Mouse (Mus musculus) hindbrain, embryonic 12.5 days (tissue): ENCODE data around the gene Batf2. TPM values are rescaled to one million over a fixed set of nuclear protein-coding genes. Genes with fewer than 3 reads are reported as not detected.

ENCODE experiments used
- ATAC-seq: fragments of 200-750 bp; cut with Nextera tagmentation; 2 replicates; pipeline ENCODE4 v1.8.0; 2017; ENCODE audit warnings: moderate TSS enrichment; ENCODE audit not compliant: low FRiP score
- H3K27ac ChIP-seq: fragments of 300-500 bp; sonication (generic); 2 replicates; pipeline ENCODE4 v1.5.1; 2016; ENCODE audit warnings: mild to moderate bottlenecking
- H3K27me3 ChIP-seq: fragments of 300-500 bp; sonication (generic); 2 replicates; pipeline ENCODE4 v1.6.1; 2016; ENCODE audit warnings: mild to moderate bottlenecking
- H3K36me3 ChIP-seq: fragments of 300-500 bp; sonication (generic); 2 replicates; pipeline ENCODE4 v1.6.1; 2016; ENCODE audit warnings: mild to moderate bottlenecking
- H3K4me1 ChIP-seq: fragments of 300-500 bp; sonication (generic); 2 replicates; pipeline ENCODE4 v1.6.1; 2016
- H3K4me2 ChIP-seq: fragments of 300-500 bp; sonication (generic); replicated peaks from 2 replicates; pipeline ENCODE4 v1.6.1; 2016; ENCODE audit warnings: mild to moderate bottlenecking
- H3K4me3 ChIP-seq: fragments of 300-500 bp; sonication (generic); 2 replicates; pipeline ENCODE4 v1.5.1; 2016; ENCODE audit warnings: mild to moderate bottlenecking
- H3K9ac ChIP-seq: fragments of 300-500 bp; sonication (generic); 2 replicates; pipeline ENCODE4 v1.6.1; 2016; ENCODE audit warnings: mild to moderate bottlenecking, moderate library complexity
- H3K9me3 ChIP-seq: fragments of 300-500 bp; sonication (generic); replicated peaks from 2 replicates; pipeline ENCODE4 v1.6.1; 2016; ENCODE audit warnings: mild to moderate bottlenecking
- WGBS: fragments of 180-500 bp; shearing (Covaris S2); methylation state at CpG from one replicate; pipeline ENCODE4 v1.1.7; 2016; 5-methylcytosine and 5-hydroxymethylcytosine counted together
- polyA plus RNA-seq: library from polyadenylated mRNA; unstranded; fragments of >200 nt; fragmentation: Nextera tagmentation; extraction: Ambion mirVana; gene quantifications from 2 replicates; pipeline ENCODE4 v1.2.1, GENCODE M21; 2016

Batf2 gene
- polyA plus RNA-seq, 1 experiment from 2014 or later: 0.22 TPM

GRCm38 (mm10) chr19:6182534-6182933 is 41.8 kb downstream of the Batf2 start:
- Histone ChIP-seq H3K4me2 (no peak overlapping the region), H3K27me3 (no peaks in the 10 kb centered on the region), H3K4me3 (no peak overlapping the region), H3K4me1 (no peaks in the 10 kb centered on the region), H3K27ac (no peak overlapping the region), H3K36me3 (no peaks in the 10 kb centered on the region), H3K9me3 (no peaks in the 10 kb centered on the region), H3K9ac (no peak overlapping the region)
- WGBS: 30% methylated on average over 3 of the region's 3 CpGs
- ATAC-seq: no peak

GRCm38 (mm10) chr19:6184131-6184530 is 43.3 kb downstream of the Batf2 start, which contains the start of gene Majin:
Gene Majin (plus strand): TSS chr19:6184388.
- Histone ChIP-seq H3K4me1 (no peaks in the 10 kb centered on the region), H3K9ac (no peak within 1 kb of the TSS), H3K4me3 (no peak within 1 kb of the TSS), H3K27ac (no peak within 1 kb of the TSS), H3K4me2 (no peak within 1 kb of the TSS), H3K27me3 (no peaks in the 10 kb centered on the region), H3K9me3 (no peaks in the 10 kb centered on the region), H3K36me3 (no peaks in the 10 kb centered on the region)
- 83% methylated on average over 23 of the region's 23 CpGs for WGBS
- no peak for ATAC-seq

- H3K27me3 ChIP-seq: no peaks in the 10 kb centered on the region
- no peaks in the 10 kb centered on the region for H3K9me3 ChIP-seq
- no peak overlapping the region for H3K27ac ChIP-seq
- WGBS: 79% methylated on average over 2 of the region's 2 CpGs
- no peak overlapping the region for H3K9ac ChIP-seq
- ATAC-seq: no peak
- H3K36me3 ChIP-seq: no peaks in the 10 kb centered on the region
- H3K4me1 ChIP-seq: no peaks in the 10 kb centered on the region
- no peak overlapping the region for H3K4me3 ChIP-seq
- H3K4me2 ChIP-seq: no peak overlapping the region
These were observed 63.5 kb downstream of the Batf2 start for GRCm38 (mm10) chr19:6204265-6204664.

GRCm38 (mm10) chr19:6206716-6207115 is 65.9 kb downstream of the Batf2 start:
- Histone ChIP-seq H3K4me2 (no peak overlapping the region), H3K36me3 (no peaks in the 10 kb centered on the region), H3K9me3 (no peaks in the 10 kb centered on the region), H3K4me3 (no peak overlapping the region), H3K9ac (no peak overlapping the region), H3K27ac (no peak overlapping the region), H3K4me1 (no peaks in the 10 kb centered on the region), H3K27me3 (no peaks in the 10 kb centered on the region)
- no peak for ATAC-seq
- 73% methylated on average over 5 of the region's 5 CpGs for WGBS

- H3K9me3 ChIP-seq: no peaks in the 10 kb centered on the region
- H3K9ac ChIP-seq: no peak overlapping the region
- H3K36me3 ChIP-seq: no peaks in the 10 kb centered on the region
- WGBS: 78% methylated on average over 6 of the region's 6 CpGs
- no peaks in the 10 kb centered on the region for H3K27me3 ChIP-seq
- H3K4me3 ChIP-seq: no peak overlapping the region
- no peak overlapping the region for H3K4me2 ChIP-seq
- H3K27ac ChIP-seq: no peak overlapping the region
- no peaks in the 10 kb centered on the region for H3K4me1 ChIP-seq
- no peak for ATAC-seq
These were observed 75.4 kb downstream of the Batf2 start for GRCm38 (mm10) chr19:6216046-6216705.

GRCm38 (mm10) chr19:6218606-6219005 is 77.8 kb downstream of the Batf2 start:
- no peak overlapping the region for H3K4me2 ChIP-seq
- H3K9ac ChIP-seq: no peak overlapping the region
- ATAC-seq: no peak
- 67% methylated on average over 6 of the region's 6 CpGs for WGBS
- H3K4me1 ChIP-seq: no peaks in the 10 kb centered on the region
- no peaks in the 10 kb centered on the region for H3K27me3 ChIP-seq
- no peak overlapping the region for H3K4me3 ChIP-seq
- no peaks in the 10 kb centered on the region for H3K9me3 ChIP-seq
- H3K27ac ChIP-seq: no peak overlapping the region
- no peaks in the 10 kb centered on the region for H3K36me3 ChIP-seq

Other genes starting within 250 kb of the Batf2 start
- gene Tigd3, start 246.8 kb upstream of the Batf2 start, polyA plus RNA-seq: 11.0 and 11.3 TPM in 2 replicates
- gene Dpf2, start 228.0 kb upstream of the Batf2 start, polyA plus RNA-seq: 161 and 177 TPM in 2 replicates
- 5.1 and 6.1 TPM in 2 replicates for gene Cdc42ep2, start 216.2 kb upstream of the Batf2 start, polyA plus RNA-seq
- 47.4 and 49.2 TPM in 2 replicates for gene Pola2, start 176.8 kb upstream of the Batf2 start, polyA plus RNA-seq
- gene Slc22a20, start 154.8 kb upstream of the Batf2 start, polyA plus RNA-seq: not detected in 2 replicates
- 5.5 and 7.7 TPM in 2 replicates for gene Capn1, start 125.1 kb upstream of the Batf2 start, polyA plus RNA-seq
- gene Syvn1, start 94.4 kb upstream of the Batf2 start, polyA plus RNA-seq: 31.7 and 32.8 TPM in 2 replicates
- gene Mrpl49, start 83.2 kb upstream of the Batf2 start, polyA plus RNA-seq: 65.1 and 67.5 TPM in 2 replicates
- gene Fau, start 83.1 kb upstream of the Batf2 start, polyA plus RNA-seq: 561 and 621 TPM in 2 replicates
- 33.6 and 34.4 TPM in 2 replicates for gene Znhit2, start 79.8 kb upstream of the Batf2 start, polyA plus RNA-seq
- 38.0 and 40.3 TPM in 2 replicates for gene Tm7sf2, start 72.6 kb upstream of the Batf2 start, polyA plus RNA-seq
- gene Vps51, start 63.8 kb upstream of the Batf2 start, polyA plus RNA-seq: 78.8 and 79.7 TPM in 2 replicates
- not detected in 2 replicates for gene Tmem262, start 61.0 kb upstream of the Batf2 start, polyA plus RNA-seq
- gene Gm28374, start 58.7 kb upstream of the Batf2 start, polyA plus RNA-seq: 2.5 and 2.7 TPM in 2 replicates
- 68.9 and 75.0 TPM in 2 replicates for gene Zfpl1, start 56.0 kb upstream of the Batf2 start, polyA plus RNA-seq
- 24.5 and 25.4 TPM in 2 replicates for gene Cdca5, start 56.0 kb upstream of the Batf2 start, polyA plus RNA-seq
- gene AC131692.1, start 46.6 kb upstream of the Batf2 start, polyA plus RNA-seq: 0.35 and 0.38 TPM in 2 replicates
- 0.54 and 0.70 TPM in 2 replicates for gene Naaladl1, start 35.2 kb upstream of the Batf2 start, polyA plus RNA-seq
- 47.9 and 48.3 TPM in 2 replicates for gene Sac3d1, start 22.3 kb upstream of the Batf2 start, polyA plus RNA-seq
- 33.2 and 33.4 TPM in 2 replicates for gene Snx15, start 12.7 kb upstream of the Batf2 start, polyA plus RNA-seq
- 91.6 and 94.6 TPM in 2 replicates for gene Arl2, start 565 bp downstream of the Batf2 start, polyA plus RNA-seq
- gene Majin, start 43.4 kb downstream of the Batf2 start, polyA plus RNA-seq: not detected in 2 replicates
- 1.4 and 1.5 TPM in 2 replicates for gene Gpha2, start 85.4 kb downstream of the Batf2 start, polyA plus RNA-seq
- 66.3 and 72.2 TPM in 2 replicates for gene Ppp2r5b, start 94.9 kb downstream of the Batf2 start, polyA plus RNA-seq
- gene Atg2a, start 100.7 kb downstream of the Batf2 start, polyA plus RNA-seq: 14.7 and 15.4 TPM in 2 replicates
- 90.8 and 92.7 TPM in 2 replicates for gene Ehd1, start 135.7 kb downstream of the Batf2 start, polyA plus RNA-seq
- gene Cdc42bpg, start 165.5 kb downstream of the Batf2 start, polyA plus RNA-seq: 0.48 and 0.61 TPM in 2 replicates
- 91.5 and 95.8 TPM in 2 replicates for gene Men1, start 194.0 kb downstream of the Batf2 start, polyA plus RNA-seq
- gene Map4k2, start 200.2 kb downstream of the Batf2 start, polyA plus RNA-seq: 15.0 and 16.0 TPM in 2 replicates
- 168 and 176 TPM in 2 replicates for gene Sf1, start 222.7 kb downstream of the Batf2 start, polyA plus RNA-seq
- gene Pygm, start 243.4 kb downstream of the Batf2 start, polyA plus RNA-seq: 1.8 and 3.9 TPM in 2 replicates